Mouse (Mus musculus) B cell, adult 2 months (primary cell): ENCODE data around the gene Bid.

Source experiments
- DNase-seq, 2 experiments: peaks; one replicate each; pipeline ENCODE4 v3.0.0; 2022

Bid gene

GRCm38 (mm10) chr6:120916074-120916971, at the start of gene Bid:
Gene Bid, minus strand, starts transcription at chr6:120916853.
- peak; percentile 98 to 99 for DNase-seq

- no peak for DNase-seq
Measured at GRCm38 (mm10) chr6:120965814-120966213, 49.2 kb upstream of the Bid start.

- DNase-seq, result no peak
Measured at GRCm38 (mm10) chr6:120964179-120964578, 47.5 kb upstream of the Bid start.

GRCm38 (mm10) chr6:120960338-120961030, 43.8 kb upstream of the Bid start:
- DNase-seq, result no peak

- DNase-seq, result no peak
Measured at GRCm38 (mm10) chr6:120957331-120957730, 40.7 kb upstream of the Bid start.

- peak; percentile 63 to 64 for DNase-seq
Measured at GRCm38 (mm10) chr6:120956259-120957161, 39.9 kb upstream of the Bid start.

GRCm38 (mm10) chr6:120955215-120955614, 38.6 kb upstream of the Bid start:
- peak; percentile 45 to 52 for DNase-seq

GRCm38 (mm10) chr6:120954241-120954640, 37.6 kb upstream of the Bid start:
- DNase-seq, result peak; percentile 62 to 64

GRCm38 (mm10) chr6:120952475-120952874, 35.8 kb upstream of the Bid start:
- DNase-seq, result no peak

- DNase-seq, result no peak
Measured at GRCm38 (mm10) chr6:120951311-120951710, 34.7 kb upstream of the Bid start.

GRCm38 (mm10) chr6:120945510-120945909, 28.9 kb upstream of the Bid start:
- DNase-seq, result no peak

GRCm38 (mm10) chr6:120943964-120944363, 27.3 kb upstream of the Bid start:
- DNase-seq, result no peak

GRCm38 (mm10) chr6:120943551-120943950, 26.9 kb upstream of the Bid start:
- DNase-seq, result no peak

GRCm38 (mm10) chr6:120943079-120943478, 26.4 kb upstream of the Bid start:
- no peak for DNase-seq

GRCm38 (mm10) chr6:120941575-120941974, 24.9 kb upstream of the Bid start:
- no peak for DNase-seq

- DNase-seq, result no peak
Measured at GRCm38 (mm10) chr6:120941084-120941481, 24.4 kb upstream of the Bid start.

GRCm38 (mm10) chr6:120940446-120941083, 23.9 kb upstream of the Bid start:
- DNase-seq, result no peak

GRCm38 (mm10) chr6:120939783-120940182, 23.1 kb upstream of the Bid start:
- peak in 1 of 2 experiments; percentile 21 for DNase-seq

- DNase-seq, result no peak
Measured at GRCm38 (mm10) chr6:120938763-120939450, 22.3 kb upstream of the Bid start.

- no peak for DNase-seq
Measured at GRCm38 (mm10) chr6:120937999-120938608, 21.5 kb upstream of the Bid start.

GRCm38 (mm10) chr6:120937104-120937617, 20.5 kb upstream of the Bid start:
- no peak for DNase-seq
